Mouse (Mus musculus): ENCODE measurements around the gene Gm26897. TPM values are rescaled to one million over a fixed set of nuclear protein-coding genes. Genes with fewer than 3 reads are reported as not detected.

The Gm26897 gene
- polyA plus RNA-seq (2015; fragmentation: Nextera tagmentation; extraction: Ambion mirVana): not detected in 2 replicates

GRCm38 (mm10) chr5:111733851-111734250 lies at the start of gene Gm26897:
TSS of gene Gm26897 (plus strand) at chr5:111733924.
- ATAC-seq: no peak
- H3K9ac ChIP-seq (ENCODE audit: low read depth, low read length): no peak within 1 kb of the TSS
- no peak within 1 kb of the TSS for H3K27ac ChIP-seq (ENCODE audit: low read depth, low read length)
- H3K36me3 ChIP-seq (ENCODE audit: control insufficient read depth, insufficient read depth, low read length): no peaks in the 10 kb centered on the region
- H3K4me3 ChIP-seq (ENCODE audit: low read length): no peak within 1 kb of the TSS
- no peaks in the 10 kb centered on the region; the same call in 1 of the 2 replicates for H3K27me3 ChIP-seq (replicated peaks; ENCODE audit: control insufficient read depth, insufficient read depth, low read length)
- H3K4me1 ChIP-seq (ENCODE audit: control insufficient read depth, insufficient read depth, low read depth, low read length): peaks cover 8% of the 10 kb centered on the region
- no peak within 1 kb of the TSS for H3K4me2 ChIP-seq (ENCODE audit: low read length)
- no peaks in the 10 kb centered on the region for H3K9me3 ChIP-seq (ENCODE audit: control insufficient read depth, low read length)
- 84% methylated on average over 12 of the region's 12 CpGs for WGBS

- H3K4me2 ChIP-seq (ENCODE audit: low read length): no peak overlapping the region
- no peak for ATAC-seq
- peaks cover 4% of the 10 kb centered on the region; the same call in 1 of the 2 replicates for H3K4me1 ChIP-seq (ENCODE audit: control insufficient read depth, insufficient read depth, low read depth, low read length)
- no peak overlapping the region for H3K4me3 ChIP-seq (ENCODE audit: low read length)
- no peaks in the 10 kb centered on the region for H3K27me3 ChIP-seq (replicated peaks; ENCODE audit: control insufficient read depth, insufficient read depth, low read length)
- 73% methylated on average over 5 of the region's 5 CpGs for WGBS
- no peaks in the 10 kb centered on the region for H3K9me3 ChIP-seq (ENCODE audit: control insufficient read depth, low read length)
- H3K9ac ChIP-seq (ENCODE audit: low read depth, low read length): no peak overlapping the region
- no peaks in the 10 kb centered on the region for H3K36me3 ChIP-seq (ENCODE audit: control insufficient read depth, insufficient read depth, low read length)
- H3K27ac ChIP-seq (ENCODE audit: low read depth, low read length): no peak overlapping the region
These were observed 46.4 kb upstream of the Gm26897 start for GRCm38 (mm10) chr5:111687370-111687769.

GRCm38 (mm10) chr5:111688584-111688983 lies 45.1 kb upstream of the Gm26897 start:
- Histone ChIP-seq H3K9ac (ENCODE audit: low read depth, low read length) (no peak overlapping the region), H3K27me3 (replicated peaks; ENCODE audit: control insufficient read depth, insufficient read depth, low read length) (no peaks in the 10 kb centered on the region), H3K27ac (ENCODE audit: low read depth, low read length) (no peak overlapping the region), H3K4me3 (ENCODE audit: low read length) (no peak overlapping the region), H3K4me2 (ENCODE audit: low read length) (no peak overlapping the region), H3K9me3 (ENCODE audit: control insufficient read depth, low read length) (no peaks in the 10 kb centered on the region), H3K4me1 (ENCODE audit: control insufficient read depth, insufficient read depth, low read depth, low read length) (peaks cover 12% of the 10 kb centered on the region), H3K36me3 (ENCODE audit: control insufficient read depth, insufficient read depth, low read length) (no peaks in the 10 kb centered on the region)
- ATAC-seq: no peak
- 56% methylated on average over 10 of the region's 10 CpGs for WGBS

GRCm38 (mm10) chr5:111697996-111698395 lies 35.7 kb upstream of the Gm26897 start:
- Histone ChIP-seq H3K4me3 (ENCODE audit: low read length) (no peak overlapping the region), H3K27ac (ENCODE audit: low read depth, low read length) (no peak overlapping the region), H3K36me3 (ENCODE audit: control insufficient read depth, insufficient read depth, low read length) (no peaks in the 10 kb centered on the region), H3K27me3 (replicated peaks; ENCODE audit: control insufficient read depth, insufficient read depth, low read length) (no peaks in the 10 kb centered on the region), H3K4me1 (ENCODE audit: control insufficient read depth, insufficient read depth, low read depth, low read length) (peaks cover 16% of the 10 kb centered on the region), H3K9me3 (ENCODE audit: control insufficient read depth, low read length) (no peaks in the 10 kb centered on the region), H3K9ac (ENCODE audit: low read depth, low read length) (no peak overlapping the region), H3K4me2 (ENCODE audit: low read length) (no peak overlapping the region)
- ATAC-seq: no peak
- 83% methylated on average over 7 of the region's 7 CpGs for WGBS

GRCm38 (mm10) chr5:111699711-111700303 lies 33.9 kb upstream of the Gm26897 start:
- Histone ChIP-seq H3K36me3 (ENCODE audit: control insufficient read depth, insufficient read depth, low read length) (no peaks in the 10 kb centered on the region), H3K9me3 (ENCODE audit: control insufficient read depth, low read length) (no peaks in the 10 kb centered on the region), H3K27ac (ENCODE audit: low read depth, low read length) (no peak overlapping the region), H3K4me3 (ENCODE audit: low read length) (no peak overlapping the region), H3K9ac (ENCODE audit: low read depth, low read length) (no peak overlapping the region), H3K4me2 (ENCODE audit: low read length) (no peak overlapping the region), H3K27me3 (replicated peaks; ENCODE audit: control insufficient read depth, insufficient read depth, low read length) (no peaks in the 10 kb centered on the region), H3K4me1 (ENCODE audit: control insufficient read depth, insufficient read depth, low read depth, low read length) (peaks cover 7% of the 10 kb centered on the region)
- ATAC-seq: no peak
- WGBS: 35% methylated on average over 23 of the region's 23 CpGs

GRCm38 (mm10) chr5:111701634-111702329 lies 31.9 kb upstream of the Gm26897 start:
- H3K4me1 ChIP-seq (ENCODE audit: control insufficient read depth, insufficient read depth, low read depth, low read length): peaks cover 7% of the 10 kb centered on the region
- no peaks in the 10 kb centered on the region for H3K9me3 ChIP-seq (ENCODE audit: control insufficient read depth, low read length)
- no peaks in the 10 kb centered on the region for H3K36me3 ChIP-seq (ENCODE audit: control insufficient read depth, insufficient read depth, low read length)
- no peak overlapping the region for H3K4me3 ChIP-seq (ENCODE audit: low read length)
- no peaks in the 10 kb centered on the region for H3K27me3 ChIP-seq (replicated peaks; ENCODE audit: control insufficient read depth, insufficient read depth, low read length)
- H3K27ac ChIP-seq (ENCODE audit: low read depth, low read length): no peak overlapping the region
- peak overlapping the region; percentile 41 for H3K4me2 ChIP-seq (ENCODE audit: low read length)
- 7% methylated on average over 24 of the region's 31 CpGs for WGBS
- H3K9ac ChIP-seq (ENCODE audit: low read depth, low read length): no peak overlapping the region
- ATAC-seq: no peak

- H3K4me2 ChIP-seq (ENCODE audit: low read length): no peak overlapping the region
- H3K27ac ChIP-seq (ENCODE audit: low read depth, low read length): no peak overlapping the region
- H3K27me3 ChIP-seq (replicated peaks; ENCODE audit: control insufficient read depth, insufficient read depth, low read length): no peaks in the 10 kb centered on the region
- H3K9ac ChIP-seq (ENCODE audit: low read depth, low read length): no peak overlapping the region
- peaks cover 7% of the 10 kb centered on the region for H3K4me1 ChIP-seq (ENCODE audit: control insufficient read depth, insufficient read depth, low read depth, low read length)
- no peaks in the 10 kb centered on the region for H3K9me3 ChIP-seq (ENCODE audit: control insufficient read depth, low read length)
- 0 out of 2 replicates have a peak, but pooled peaks have one; percentile 23 for ATAC-seq
- H3K4me3 ChIP-seq (ENCODE audit: low read length): no peak overlapping the region
- WGBS: 41% methylated on average over 7 of the region's 7 CpGs
- H3K36me3 ChIP-seq (ENCODE audit: control insufficient read depth, insufficient read depth, low read length): no peaks in the 10 kb centered on the region
These were observed 30.1 kb upstream of the Gm26897 start for GRCm38 (mm10) chr5:111703586-111703985.

- no peak overlapping the region for H3K27ac ChIP-seq (ENCODE audit: low read depth, low read length)
- peaks cover 10% of the 10 kb centered on the region for H3K4me1 ChIP-seq (ENCODE audit: control insufficient read depth, insufficient read depth, low read depth, low read length)
These were observed 29.4 kb upstream of the Gm26897 start for GRCm38 (mm10) chr5:111704326-111704725.

GRCm38 (mm10) chr5:111709195-111709901 lies 24.4 kb upstream of the Gm26897 start:
- no peaks in the 10 kb centered on the region for H3K36me3 ChIP-seq (ENCODE audit: control insufficient read depth, insufficient read depth, low read length)
- peaks cover 6% of the 10 kb centered on the region for H3K9me3 ChIP-seq (ENCODE audit: control insufficient read depth, low read length)
- no peak overlapping the region for H3K4me3 ChIP-seq (ENCODE audit: low read length)
- ATAC-seq: no peak
- H3K27ac ChIP-seq (ENCODE audit: low read depth, low read length): no peak overlapping the region
- no peaks in the 10 kb centered on the region for H3K27me3 ChIP-seq (replicated peaks; ENCODE audit: control insufficient read depth, insufficient read depth, low read length)
- WGBS: 24% methylated on average over 8 of the region's 8 CpGs
- no peak overlapping the region for H3K4me2 ChIP-seq (ENCODE audit: low read length)
- peaks cover 3% of the 10 kb centered on the region; the same call in 1 of the 2 replicates for H3K4me1 ChIP-seq (ENCODE audit: control insufficient read depth, insufficient read depth, low read depth, low read length)
- 0 out of 2 replicates have a peak overlapping the region, but pooled peaks have one; percentile 26 for H3K9ac ChIP-seq (ENCODE audit: low read depth, low read length)

More at GRCm38 (mm10) chr5:111704326-111704725, 29.4 kb upstream of the Gm26897 start:
- no peaks in the 10 kb centered on the region for H3K36me3 ChIP-seq (ENCODE audit: control insufficient read depth, insufficient read depth, low read length)
- no peak overlapping the region for H3K4me2 ChIP-seq (ENCODE audit: low read length)
- no peak for ATAC-seq
- no peaks in the 10 kb centered on the region for H3K9me3 ChIP-seq (ENCODE audit: control insufficient read depth, low read length)
- WGBS: 48% methylated on average over 11 of the region's 11 CpGs
- no peak overlapping the region for H3K9ac ChIP-seq (ENCODE audit: low read depth, low read length)
- H3K4me3 ChIP-seq (ENCODE audit: low read length): no peak overlapping the region
- no peaks in the 10 kb centered on the region for H3K27me3 ChIP-seq (replicated peaks; ENCODE audit: control insufficient read depth, insufficient read depth, low read length)
